Mouse (Mus musculus): ENCODE results near the gene Rora. TPM values are rescaled to one million over a fixed set of nuclear protein-coding genes. Genes with fewer than 3 reads are reported as not detected.
A peak's percentile ranks its signal among the peaks of the same experiment; 100 is the strongest.

Rora gene
- total and polyA plus RNA-seq, 2 experiments, result 11.3 to 30.8 TPM

DNA sequence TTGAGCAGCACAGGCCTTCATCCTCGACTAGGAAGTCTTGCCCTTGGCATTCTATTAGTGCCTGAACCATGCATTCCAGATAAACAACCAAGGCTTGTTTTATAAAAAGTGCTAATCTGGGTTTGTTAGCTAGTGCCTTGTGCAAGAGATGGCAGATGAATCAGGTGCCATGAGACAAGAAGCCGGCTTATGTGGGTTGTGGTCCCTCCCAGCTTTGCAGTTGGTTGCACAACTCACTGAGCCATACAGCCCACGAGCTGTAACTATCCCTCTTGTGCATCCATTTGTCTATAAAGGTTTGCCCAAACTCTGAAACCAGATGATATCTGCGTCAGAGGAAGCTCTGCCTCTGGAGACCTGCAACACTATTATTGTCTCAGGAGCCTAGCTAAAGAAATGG lies 713.5 kb downstream of the Rora start:
- Histone ChIP-seq H3K27ac (replicated peaks; ENCODE audit: insufficient read depth, low read depth, low read length) (no peak overlapping the region), H3K36me3 (ENCODE audit: control insufficient read depth, insufficient read depth, low read length) (peaks cover 35% of the 10 kb centered on the region), H3K9ac (ENCODE audit: low read depth, low read length) (no peak overlapping the region), H3K4me3 (ENCODE audit: insufficient read depth, low read depth, low read length) (no peak overlapping the region), H3K79me2 (ENCODE audit: control insufficient read depth, insufficient read depth, low read length) (no peaks in the 10 kb centered on the region), H3K4me1 (ENCODE audit: control insufficient read depth, insufficient read depth, low read length) (peaks cover 11% of the 10 kb centered on the region), H3K27me3 (ENCODE audit: control insufficient read depth, insufficient read depth, low read length) (no peaks in the 10 kb centered on the region)
- WGBS, result 67% methylated on average over 4 of the region's 4 CpGs
- TF ChIP-seq POLR2A (IDR thresholded peaks at IDR 0.05; ENCODE audit: extremely low read depth, insufficient read depth, low read length) (no peak), CTCF (IDR thresholded peaks at IDR 0.05; ENCODE audit: low read depth, low read length) (no peak)
- DNase-seq (ENCODE audit: extremely low read depth, low read depth, low spot score), result no peak

DNA sequence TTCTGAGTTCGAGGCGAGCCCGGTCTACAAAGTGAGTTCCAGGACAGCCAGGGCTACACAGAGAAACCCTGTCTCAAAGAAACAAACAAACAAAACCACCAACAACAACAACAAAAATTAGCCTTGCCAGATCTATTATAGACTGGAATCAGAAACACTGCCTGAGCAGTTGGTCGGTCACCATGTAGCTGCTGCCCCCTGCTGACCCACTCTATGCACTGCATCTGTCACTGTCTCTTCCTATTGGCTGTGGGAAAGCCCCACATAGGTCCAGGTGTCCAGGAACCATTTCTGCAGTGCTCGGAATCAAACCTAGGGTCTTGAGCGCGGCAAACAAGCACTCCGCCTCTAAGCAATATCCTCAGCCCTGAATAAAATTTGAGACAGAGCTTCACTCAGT lies 714.5 kb downstream of the Rora start:
- WGBS, result 77% methylated on average over 8 of the region's 8 CpGs
- Histone ChIP-seq H3K36me3 (ENCODE audit: control insufficient read depth, insufficient read depth, low read length) (peaks cover 41% of the 10 kb centered on the region), H3K9ac (ENCODE audit: low read depth, low read length) (no peak overlapping the region), H3K27ac (replicated peaks; ENCODE audit: insufficient read depth, low read depth, low read length) (no peak overlapping the region), H3K27me3 (ENCODE audit: control insufficient read depth, insufficient read depth, low read length) (no peaks in the 10 kb centered on the region), H3K4me3 (ENCODE audit: insufficient read depth, low read depth, low read length) (no peak overlapping the region), H3K4me1 (ENCODE audit: control insufficient read depth, insufficient read depth, low read length) (peaks cover 11% of the 10 kb centered on the region), H3K79me2 (ENCODE audit: control insufficient read depth, insufficient read depth, low read length) (no peaks in the 10 kb centered on the region)
- TF ChIP-seq CTCF (IDR thresholded peaks at IDR 0.05; ENCODE audit: low read depth, low read length) (peak; percentile 95), POLR2A (IDR thresholded peaks at IDR 0.05; ENCODE audit: extremely low read depth, insufficient read depth, low read length) (no peak)
- DNase-seq (ENCODE audit: extremely low read depth, low read depth, low spot score), result peak; percentile 23

DNA sequence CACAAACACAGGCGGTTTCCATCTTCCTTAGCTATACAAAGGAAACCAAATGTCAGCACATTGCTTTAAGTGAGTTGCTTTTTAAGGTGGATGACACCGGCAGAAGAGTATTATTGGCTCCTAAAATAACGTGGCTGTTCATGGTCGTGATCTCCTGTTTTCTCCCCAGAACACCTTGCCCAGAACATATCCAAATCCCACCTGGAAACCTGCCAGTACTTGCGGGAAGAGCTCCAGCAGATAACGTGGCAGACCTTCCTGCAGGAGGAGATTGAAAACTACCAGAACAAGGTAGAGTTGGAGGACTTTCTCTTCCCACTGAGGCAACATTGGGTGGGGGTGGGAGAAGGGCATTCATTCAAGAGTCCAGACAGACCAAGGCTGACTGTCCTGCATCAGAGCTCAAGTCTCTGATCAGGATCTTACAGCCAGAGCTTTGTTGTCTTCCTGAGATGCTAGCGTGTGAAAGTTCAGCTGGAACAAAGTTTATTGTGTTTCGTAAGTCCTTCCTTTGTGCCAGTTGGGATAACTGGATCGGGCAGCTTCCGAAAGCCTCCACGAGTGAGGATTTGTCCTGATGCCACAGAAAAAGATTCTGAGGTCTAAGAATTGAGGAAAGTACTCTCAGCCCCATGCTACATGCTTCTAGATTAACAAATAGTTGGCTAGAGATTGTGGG lies 717.6 kb downstream of the Rora start:
- Histone ChIP-seq H3K9ac (ENCODE audit: low read depth, low read length) (no peak overlapping the region), H3K27ac (replicated peaks; ENCODE audit: insufficient read depth, low read depth, low read length) (peak overlapping the region; percentile 57), H3K4me3 (ENCODE audit: insufficient read depth, low read depth, low read length) (no peak overlapping the region), H3K79me2 (ENCODE audit: control insufficient read depth, insufficient read depth, low read length) (no peaks in the 10 kb centered on the region), H3K27me3 (ENCODE audit: control insufficient read depth, insufficient read depth, low read length) (no peaks in the 10 kb centered on the region), H3K4me1 (ENCODE audit: control insufficient read depth, insufficient read depth, low read length) (peaks cover 11% of the 10 kb centered on the region), H3K36me3 (ENCODE audit: control insufficient read depth, insufficient read depth, low read length) (peaks cover 51% of the 10 kb centered on the region)
- DNase-seq (ENCODE audit: extremely low read depth, low read depth, low spot score), result peak; percentile 87
- 21% methylated on average over 11 of the region's 11 CpGs for WGBS
- TF ChIP-seq CTCF (IDR thresholded peaks at IDR 0.05; ENCODE audit: low read depth, low read length) (no peak), POLR2A (IDR thresholded peaks at IDR 0.05; ENCODE audit: extremely low read depth, insufficient read depth, low read length) (no peak)

DNA sequence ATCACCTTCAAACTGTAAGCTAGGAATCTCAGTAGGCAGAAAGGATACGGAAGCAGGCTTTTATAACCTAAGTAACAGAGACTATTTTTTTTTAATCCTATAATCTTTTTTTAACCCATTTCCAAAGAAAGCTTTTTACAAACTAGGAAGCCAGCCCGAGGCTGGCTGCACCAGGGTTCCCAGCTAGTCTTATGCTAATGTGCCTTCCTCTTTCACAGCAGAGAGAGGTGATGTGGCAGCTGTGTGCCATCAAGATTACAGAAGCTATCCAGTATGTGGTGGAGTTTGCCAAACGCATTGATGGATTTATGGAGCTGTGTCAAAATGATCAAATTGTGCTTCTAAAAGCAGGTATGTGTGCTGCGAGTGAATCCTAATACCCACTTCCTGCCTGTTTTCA lies 719.3 kb downstream of the Rora start:
- no peak overlapping the region for H3K9ac ChIP-seq (ENCODE audit: low read depth, low read length)
- H3K36me3 ChIP-seq (ENCODE audit: control insufficient read depth, insufficient read depth, low read length), result peaks cover 62% of the 10 kb centered on the region
- WGBS, result 87% methylated on average over 4 of the region's 4 CpGs
- TF ChIP-seq POLR2A (IDR thresholded peaks at IDR 0.05; ENCODE audit: extremely low read depth, insufficient read depth, low read length), result no peak
- TF ChIP-seq CTCF (IDR thresholded peaks at IDR 0.05; ENCODE audit: low read depth, low read length), result no peak
- no peaks in the 10 kb centered on the region for H3K27me3 ChIP-seq (ENCODE audit: control insufficient read depth, insufficient read depth, low read length)
- no peak for DNase-seq (ENCODE audit: extremely low read depth, low read depth, low spot score)
- H3K4me1 ChIP-seq (ENCODE audit: control insufficient read depth, insufficient read depth, low read length), result peaks cover 11% of the 10 kb centered on the region
- no peaks in the 10 kb centered on the region; the same call in 1 of the 2 replicates for H3K79me2 ChIP-seq (ENCODE audit: control insufficient read depth, insufficient read depth, low read length)
- no peak overlapping the region for H3K27ac ChIP-seq (replicated peaks; ENCODE audit: insufficient read depth, low read depth, low read length)
- H3K4me3 ChIP-seq (ENCODE audit: insufficient read depth, low read depth, low read length), result no peak overlapping the region

DNA sequence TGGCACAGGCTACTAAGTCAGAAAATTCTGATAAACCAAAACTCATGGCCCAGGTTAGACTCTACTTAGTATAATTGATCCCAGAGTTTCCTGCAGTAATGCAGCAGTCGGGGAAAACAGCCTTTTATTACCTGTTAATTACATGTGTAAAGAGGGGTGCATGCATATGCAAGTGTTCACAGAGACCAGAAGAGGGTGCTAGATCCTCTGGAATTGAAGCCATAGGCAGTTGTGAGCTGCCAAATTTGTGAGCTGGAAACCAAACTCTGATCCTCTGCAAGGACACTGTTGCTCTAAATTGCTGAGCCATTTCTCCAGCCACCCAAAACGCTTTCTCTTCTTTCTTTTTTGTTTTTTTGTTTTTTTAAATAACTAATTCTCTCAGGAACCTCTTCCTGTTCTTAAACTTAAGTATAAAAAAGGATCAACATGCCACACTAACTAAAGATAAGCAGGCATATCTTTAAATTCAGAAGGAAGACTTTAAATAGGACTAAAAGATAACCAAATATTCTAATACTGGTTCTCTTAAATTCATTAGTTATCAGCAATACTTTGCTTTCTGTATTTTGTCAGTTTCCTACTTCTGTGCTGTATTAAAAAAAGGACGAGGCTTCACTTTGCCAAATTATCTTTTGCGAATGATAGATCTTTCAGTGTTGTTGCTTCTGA lies 723.5 kb downstream of the Rora start:
- TF ChIP-seq POLR2A (IDR thresholded peaks at IDR 0.05; ENCODE audit: extremely low read depth, insufficient read depth, low read length) (no peak), CTCF (IDR thresholded peaks at IDR 0.05; ENCODE audit: low read depth, low read length) (0 out of 2 replicates have a peak, but pooled peaks have one; percentile 11)
- peak; percentile 44 for DNase-seq (ENCODE audit: extremely low read depth, low read depth, low spot score)
- whole genome bisulfite sequencing, result 82% methylated on average over 4 of the region's 4 CpGs

DNA sequence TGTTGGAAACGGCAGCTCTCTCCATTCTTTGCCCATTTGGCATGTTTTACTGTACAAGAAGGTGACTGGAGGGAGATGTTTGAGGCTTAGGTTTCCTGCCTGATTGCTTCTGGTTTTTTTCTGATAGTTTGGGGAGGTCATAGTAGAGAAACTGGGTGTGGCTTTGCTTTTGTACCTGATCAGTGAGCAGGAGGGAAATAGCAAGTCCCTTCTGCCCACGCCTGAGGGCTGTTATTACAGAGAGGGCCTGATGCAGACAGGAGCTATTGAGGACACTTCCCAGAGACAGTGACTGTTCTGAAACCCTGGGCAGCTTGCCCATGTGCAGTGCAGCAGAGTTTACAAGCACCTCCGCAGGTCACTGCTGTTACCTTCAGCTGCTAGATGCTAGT lies 724.1 kb downstream of the Rora start:
- Histone ChIP-seq H3K9ac (ENCODE audit: low read depth, low read length) (no peak overlapping the region), H3K27ac (replicated peaks; ENCODE audit: insufficient read depth, low read depth, low read length) (no peak overlapping the region), H3K4me1 (ENCODE audit: control insufficient read depth, insufficient read depth, low read length) (peaks cover 11% of the 10 kb centered on the region), H3K79me2 (ENCODE audit: control insufficient read depth, insufficient read depth, low read length) (no peaks in the 10 kb centered on the region; the same call in 1 of the 2 replicates), H3K36me3 (ENCODE audit: control insufficient read depth, insufficient read depth, low read length) (peaks cover 70% of the 10 kb centered on the region), H3K4me3 (ENCODE audit: insufficient read depth, low read depth, low read length) (no peak overlapping the region), H3K27me3 (ENCODE audit: control insufficient read depth, insufficient read depth, low read length) (no peaks in the 10 kb centered on the region)
- TF ChIP-seq POLR2A (IDR thresholded peaks at IDR 0.05; ENCODE audit: extremely low read depth, insufficient read depth, low read length) (no peak), CTCF (IDR thresholded peaks at IDR 0.05; ENCODE audit: low read depth, low read length) (no peak)
- 71% methylated on average over 3 of the region's 3 CpGs for WGBS
- no peak for DNase-seq (ENCODE audit: extremely low read depth, low read depth, low spot score)

More for the DNA sequence above, 723.5 kb downstream of the Rora start:
- Histone ChIP-seq H3K4me1 (ENCODE audit: control insufficient read depth, insufficient read depth, low read length) (peaks cover 7% of the 10 kb centered on the region), H3K9ac (ENCODE audit: low read depth, low read length) (no peak overlapping the region), H3K27ac (replicated peaks; ENCODE audit: insufficient read depth, low read depth, low read length) (no peak overlapping the region), H3K36me3 (ENCODE audit: control insufficient read depth, insufficient read depth, low read length) (peaks cover 74% of the 10 kb centered on the region), H3K79me2 (ENCODE audit: control insufficient read depth, insufficient read depth, low read length) (no peaks in the 10 kb centered on the region; the same call in 1 of the 2 replicates), H3K27me3 (ENCODE audit: control insufficient read depth, insufficient read depth, low read length) (no peaks in the 10 kb centered on the region), H3K4me3 (ENCODE audit: insufficient read depth, low read depth, low read length) (no peak overlapping the region)
